Mouse (Mus musculus): Measurements from ENCODE around the gene Hoxb8.

Hoxb8 gene

GRCm38 (mm10) chr11:96285771-96286738 lies 4.3 kb downstream of the Hoxb8 start, which contains the start of gene Hoxb7:
Gene Hoxb7, plus strand, starts transcription at chr11:96286623.
- no peak for DNase-seq (ENCODE audit: low read depth)

- DNase-seq (ENCODE audit: low read depth), result no peak
These were observed 5.2 kb downstream of the Hoxb8 start for GRCm38 (mm10) chr11:96286739-96287385.

GRCm38 (mm10) chr11:96287411-96287810 lies 5.7 kb downstream of the Hoxb8 start:
- no peak for DNase-seq (ENCODE audit: low read depth)

- no peak for DNase-seq (ENCODE audit: low read depth)
These were observed 6.9 kb downstream of the Hoxb8 start for GRCm38 (mm10) chr11:96288455-96289221.

- DNase-seq (ENCODE audit: low read depth), result no peak
These were observed 7.6 kb downstream of the Hoxb8 start for GRCm38 (mm10) chr11:96289293-96289692.

- DNase-seq (ENCODE audit: low read depth), result no peak
These were observed 8.1 kb downstream of the Hoxb8 start for GRCm38 (mm10) chr11:96289837-96290236.

GRCm38 (mm10) chr11:96290705-96291355 lies 9.1 kb downstream of the Hoxb8 start:
- DNase-seq (ENCODE audit: low read depth), result no peak

- DNase-seq (ENCODE audit: low read depth), result no peak
These were observed 10.2 kb downstream of the Hoxb8 start, which contains the start of gene Hoxb6 for GRCm38 (mm10) chr11:96291681-96292564. Gene Hoxb6, plus strand, starts transcription at chr11:96292476.

GRCm38 (mm10) chr11:96292565-96293301 lies 11.0 kb downstream of the Hoxb8 start:
- DNase-seq (ENCODE audit: low read depth), result no peak

- no peak for DNase-seq (ENCODE audit: low read depth)
These were observed 11.7 kb downstream of the Hoxb8 start for GRCm38 (mm10) chr11:96293302-96293921.

GRCm38 (mm10) chr11:96294245-96295091 lies 12.8 kb downstream of the Hoxb8 start:
- peak; percentile 45 for DNase-seq (ENCODE audit: low read depth)

GRCm38 (mm10) chr11:96295092-96295835 lies 13.6 kb downstream of the Hoxb8 start:
- DNase-seq (ENCODE audit: low read depth), result no peak

GRCm38 (mm10) chr11:96296997-96297396 lies 15.3 kb downstream of the Hoxb8 start:
- DNase-seq (ENCODE audit: low read depth), result no peak

- DNase-seq (ENCODE audit: low read depth), result no peak
These were observed 15.7 kb downstream of the Hoxb8 start for GRCm38 (mm10) chr11:96297428-96297827.

- DNase-seq (ENCODE audit: low read depth), result no peak
These were observed 16.4 kb downstream of the Hoxb8 start for GRCm38 (mm10) chr11:96297968-96298635.

- DNase-seq (ENCODE audit: low read depth), result no peak
These were observed 17.4 kb downstream of the Hoxb8 start for GRCm38 (mm10) chr11:96298895-96299667.
